Comparison of ENCODE assay signal across 13 mouse cellular contexts in genomic region chr2:75997726-75998125, GRCm38 (mm10). TPM values are rescaled to one million over a fixed set of nuclear protein-coding genes. Genes with fewer than 3 reads are reported as not detected.
DNase-seq lines count a peak whose midpoint lies in the region; ATAC-seq and TF ChIP-seq lines count a peak whose summit lies in the region.
"Had no signal": no experiment of that assay in that cellular context is flagged by ENCODE, and none has a peak within 500 bp of the region (broad histone marks: within the 10 kb centered on the region; RNA-seq: fewer than 3 reads in every experiment).

No protein-coding gene starts in this region.

- no peak; the same call in 1 of the 2 replicates for ATAC-seq in heart, embryonic 13.5 days (ENCODE audit: extremely low read depth, insufficient number of reproducible peaks, low FRiP score, low TSS enrichment)

- peak overlapping the region; percentile 46; the same call in 1 of the 2 replicates for H3K27ac ChIP-seq in heart, embryonic 13.5 days (replicated peaks)
- peak overlapping the region; percentile 36 for H3K27ac ChIP-seq in bone marrow macrophage, adult 2 months (ENCODE audit: insufficient read depth, low read depth, low read length)
- H3K27ac ChIP-seq: embryonic facial prominence, embryonic 13.5 days; hindbrain, embryonic 15.5 days had no signal

- no peak for TF ChIP-seq CTCF in bone marrow macrophage, adult 2 months (IDR thresholded peaks at IDR 0.05; ENCODE audit: low read depth, low read length)

- WGBS in heart, embryonic 13.5 days: 17% methylated on average over 12 of the region's 12 CpGs

- H3K9me3 ChIP-seq in heart, embryonic 13.5 days: no peaks in the 10 kb centered on the region
- H3K9me3 ChIP-seq: embryonic facial prominence, embryonic 13.5 days; hindbrain, embryonic 15.5 days had no signal

- intact Hi-C loops in heart, postnatal 14 days (cut with DNase I): no loop called here

- DNase-seq in heart, postnatal 14 days: no peak
- peak; percentile 31 for DNase-seq in 416B (ENCODE audit: low read depth)
- peak; percentile 85 for DNase-seq in kidney, adult 9 months
- no peak for DNase-seq in testis, postnatal 14 days (ENCODE audit: low spot score)
- no peak for DNase-seq in frontal cortex, postnatal 25 days (ENCODE audit: low spot score in 2 of 2)
- no peak for DNase-seq in layer of hippocampus, postnatal 14 days (ENCODE audit: low spot score in 2 of 2)
- DNase-seq: cerebellum, adult 11 months; lung, postnatal 14 days; spleen, adult 18-20 months had no signal

- peak overlapping the region; percentile 10 for H3K4me2 ChIP-seq in heart, embryonic 13.5 days
- H3K4me2 ChIP-seq: embryonic facial prominence, embryonic 13.5 days; hindbrain, embryonic 15.5 days had no signal

- H3K36me3 ChIP-seq in heart, embryonic 13.5 days: no peaks in the 10 kb centered on the region
- H3K36me3 ChIP-seq: embryonic facial prominence, embryonic 13.5 days; hindbrain, embryonic 15.5 days had no signal

- H3K4me1 ChIP-seq in heart, embryonic 13.5 days: peaks cover 33% of the 10 kb centered on the region
- peaks cover 17% of the 10 kb centered on the region for H3K4me1 ChIP-seq in bone marrow macrophage, adult 2 months (ENCODE audit: control insufficient read depth, insufficient read depth, low read length)

- no peaks in the 10 kb centered on the region for H3K27me3 ChIP-seq in heart, embryonic 13.5 days (replicated peaks)
- H3K27me3 ChIP-seq: embryonic facial prominence, embryonic 13.5 days; hindbrain, embryonic 15.5 days had no signal

- H3K9ac ChIP-seq in heart, embryonic 13.5 days: no peak overlapping the region
- H3K9ac ChIP-seq: embryonic facial prominence, embryonic 13.5 days; hindbrain, embryonic 15.5 days had no signal

- no peak for TF ChIP-seq POLR2A in bone marrow macrophage, adult 2 months (IDR thresholded peaks at IDR 0.05; ENCODE audit: borderline replicate concordance, low read depth, low read length)

- no peak overlapping the region for H3K4me3 ChIP-seq in heart, embryonic 13.5 days
- no peak overlapping the region for H3K4me3 ChIP-seq in bone marrow macrophage, adult 2 months (ENCODE audit: insufficient read depth, low read length)
- H3K4me3 ChIP-seq: embryonic facial prominence, embryonic 13.5 days; hindbrain, embryonic 15.5 days had no signal

RNA-seq across cellular contexts. Expression of gene Ttc30a1, which starts 16.0 kb away (rescaled TPM):
- 5.5 and 5.6 TPM in 2 replicates for polyA plus RNA-seq in heart, embryonic 13.5 days (2015; fragmentation: Nextera tagmentation; extraction: Ambion mirVana)
- 1 to 10 TPM; 1.9 to 2.4 TPM for total RNA-seq in heart, postnatal 14 days (2021)
- 1.6 and 1.9 TPM in 2 replicates for polyA plus RNA-seq in bone marrow macrophage, adult 2 months (2012; ENCODE audit: insufficient read depth, insufficient read length, missing spikeins)
- total RNA-seq in layer of hippocampus, postnatal 14 days (2021): 1 to 10 TPM; 2.9 TPM

RNA-seq across cellular contexts. Expression of gene Ttc30a2, which starts 19.8 kb away (rescaled TPM):
- polyA plus RNA-seq in heart, embryonic 13.5 days (2015; fragmentation: Nextera tagmentation; extraction: Ambion mirVana): 0.99 and 1.2 TPM in 2 replicates
- total RNA-seq in heart, postnatal 14 days (2021): 1 to 10 TPM; 1.1 TPM
- not detected in 2 replicates for polyA plus RNA-seq in bone marrow macrophage, adult 2 months (2012; ENCODE audit: insufficient read depth, insufficient read length, missing spikeins)
- total RNA-seq in layer of hippocampus, postnatal 14 days (2021): under 1 TPM in 1 of 2 experiments, not detected in 1; 0.41 TPM

RNA-seq across cellular contexts. Expression of gene Ttc30b, which starts 59.3 kb away (rescaled TPM):
- 8.6 and 10.6 TPM in 2 replicates for polyA plus RNA-seq in heart, embryonic 13.5 days (2015; fragmentation: Nextera tagmentation; extraction: Ambion mirVana)
- 10 to 100 TPM; 11.0 to 13.7 TPM for total RNA-seq in heart, postnatal 14 days (2021)
- 5.5 and 7.1 TPM in 2 replicates for polyA plus RNA-seq in bone marrow macrophage, adult 2 months (2012; ENCODE audit: insufficient read depth, insufficient read length, missing spikeins)
- total RNA-seq in layer of hippocampus, postnatal 14 days (2021): 10 to 100 TPM; 13.4 TPM

Comparison
In these comparisons a context has a peak if more than half of its experiments do, and no peak if none do; other contexts are left out.
1. DNase-seq: peak in 416B (single experiment) and kidney, adult 9 months (single experiment); none in heart, postnatal 14 days (0 of 2), testis, postnatal 14 days (single experiment), frontal cortex, postnatal 25 days (0 of 2) and layer of hippocampus, postnatal 14 days (0 of 2).